Mouse (Mus musculus): Measurements from ENCODE around the gene Cd2.

The Cd2 gene

GRCm38 (mm10) chr3:101274041-101274770, 13.5 kb downstream of the Cd2 start:
- no peak for DNase-seq (ENCODE audit: low read depth)

GRCm38 (mm10) chr3:101272166-101272565, 15.6 kb downstream of the Cd2 start:
- no peak for DNase-seq (ENCODE audit: low read depth)

GRCm38 (mm10) chr3:101270833-101271232, 16.9 kb downstream of the Cd2 start:
- DNase-seq (ENCODE audit: low read depth) = no peak

- DNase-seq (ENCODE audit: low read depth) = no peak
Measured at GRCm38 (mm10) chr3:101268361-101268760, 19.4 kb downstream of the Cd2 start.

GRCm38 (mm10) chr3:101265561-101266091, 22.1 kb downstream of the Cd2 start:
- DNase-seq (ENCODE audit: low read depth) = no peak

- no peak for DNase-seq (ENCODE audit: low read depth)
Measured at GRCm38 (mm10) chr3:101258976-101259375, 28.8 kb downstream of the Cd2 start.

GRCm38 (mm10) chr3:101256090-101256489, 31.6 kb downstream of the Cd2 start:
- DNase-seq (ENCODE audit: low read depth) = no peak

GRCm38 (mm10) chr3:101252141-101252540, 35.6 kb downstream of the Cd2 start:
- no peak for DNase-seq (ENCODE audit: low read depth)

GRCm38 (mm10) chr3:101249846-101250245, 37.9 kb downstream of the Cd2 start:
- DNase-seq (ENCODE audit: low read depth) = no peak

- DNase-seq (ENCODE audit: low read depth) = no peak
Measured at GRCm38 (mm10) chr3:101245212-101245611, 42.5 kb downstream of the Cd2 start.

- DNase-seq (ENCODE audit: low read depth) = no peak
Measured at GRCm38 (mm10) chr3:101243002-101243401, 44.7 kb downstream of the Cd2 start.

GRCm38 (mm10) chr3:101241866-101242265, 45.9 kb downstream of the Cd2 start:
- no peak for DNase-seq (ENCODE audit: low read depth)

- DNase-seq (ENCODE audit: low read depth) = no peak
Measured at GRCm38 (mm10) chr3:101240859-101241258, 46.9 kb downstream of the Cd2 start.

GRCm38 (mm10) chr3:101239236-101239635, 48.5 kb downstream of the Cd2 start:
- no peak for DNase-seq (ENCODE audit: low read depth)

- DNase-seq (ENCODE audit: low read depth) = no peak
Measured at GRCm38 (mm10) chr3:101238695-101239094, 49.0 kb downstream of the Cd2 start.

GRCm38 (mm10) chr3:101236995-101237808, 50.5 kb downstream of the Cd2 start:
- DNase-seq (ENCODE audit: low read depth) = no peak

GRCm38 (mm10) chr3:101236261-101236660, 51.5 kb downstream of the Cd2 start:
- no peak for DNase-seq (ENCODE audit: low read depth)

GRCm38 (mm10) chr3:101235321-101235720, 52.4 kb downstream of the Cd2 start:
- no peak for DNase-seq (ENCODE audit: low read depth)

GRCm38 (mm10) chr3:101233424-101233823, 54.3 kb downstream of the Cd2 start:
- no peak for DNase-seq (ENCODE audit: low read depth)

GRCm38 (mm10) chr3:101232570-101232969, 55.2 kb downstream of the Cd2 start:
- no peak for DNase-seq (ENCODE audit: low read depth)

- no peak for DNase-seq (ENCODE audit: low read depth)
Measured at GRCm38 (mm10) chr3:101230201-101230600, 57.5 kb downstream of the Cd2 start.

- DNase-seq (ENCODE audit: low read depth) = no peak
Measured at GRCm38 (mm10) chr3:101229551-101229930, 58.2 kb downstream of the Cd2 start.

GRCm38 (mm10) chr3:101228868-101229550, 58.7 kb downstream of the Cd2 start:
- DNase-seq (ENCODE audit: low read depth) = no peak
